Mouse (Mus musculus): ENCODE results near the gene C5ar1. TPM values are rescaled to one million over a fixed set of nuclear protein-coding genes. Genes with fewer than 3 reads are reported as not detected.
A peak's percentile ranks its signal among the peaks of the same experiment; 100 is the strongest.

The C5ar1 gene
- polyA plus RNA-seq, 1 experiment, result 0.02 TPM

DNA sequence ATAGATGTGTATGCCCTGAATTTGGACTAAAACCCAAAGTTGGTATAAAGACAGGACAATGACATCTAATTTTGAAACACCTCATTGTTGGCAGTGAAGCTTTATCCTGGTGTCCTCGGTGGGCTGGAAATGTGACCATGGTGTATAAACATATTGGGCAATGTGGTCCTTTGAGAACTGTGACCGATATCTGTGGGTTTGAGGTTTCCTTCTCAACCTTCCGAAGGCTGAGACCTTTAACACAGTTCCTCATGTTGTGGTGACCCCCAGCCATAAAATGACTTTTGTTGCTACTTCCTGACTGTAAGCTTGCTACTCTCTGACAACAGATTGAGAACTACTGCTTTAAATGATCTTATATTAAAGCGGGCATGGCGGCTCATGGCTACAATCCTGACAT lies 8.7 kb downstream of the C5ar1 start:
- no peak for TF ChIP-seq GATA1 (IDR thresholded peaks at IDR 0.05; ENCODE audit: low read length)

DNA sequence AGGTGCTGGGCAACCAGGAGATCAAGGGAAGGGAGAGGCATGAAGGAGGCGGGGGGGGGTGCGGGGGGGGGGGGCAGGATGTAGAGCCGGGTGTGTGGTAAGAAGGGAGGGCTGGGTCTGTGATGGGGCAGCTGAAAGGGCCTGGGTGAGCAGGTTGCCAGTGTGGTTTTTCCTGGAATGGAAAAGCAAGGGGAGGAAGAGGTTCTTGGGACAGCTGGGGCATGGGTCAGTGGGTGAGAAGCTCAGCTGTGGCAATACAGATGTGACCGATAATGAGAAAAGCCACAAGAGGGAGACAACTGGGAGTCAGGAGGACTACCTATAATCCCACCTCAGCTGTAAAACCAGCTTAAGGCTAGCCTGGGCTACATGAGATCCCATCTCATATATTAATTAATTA lies 13.4 kb downstream of the C5ar1 start:
- no peak for TF ChIP-seq GATA1 (IDR thresholded peaks at IDR 0.05; ENCODE audit: low read length)

DNA sequence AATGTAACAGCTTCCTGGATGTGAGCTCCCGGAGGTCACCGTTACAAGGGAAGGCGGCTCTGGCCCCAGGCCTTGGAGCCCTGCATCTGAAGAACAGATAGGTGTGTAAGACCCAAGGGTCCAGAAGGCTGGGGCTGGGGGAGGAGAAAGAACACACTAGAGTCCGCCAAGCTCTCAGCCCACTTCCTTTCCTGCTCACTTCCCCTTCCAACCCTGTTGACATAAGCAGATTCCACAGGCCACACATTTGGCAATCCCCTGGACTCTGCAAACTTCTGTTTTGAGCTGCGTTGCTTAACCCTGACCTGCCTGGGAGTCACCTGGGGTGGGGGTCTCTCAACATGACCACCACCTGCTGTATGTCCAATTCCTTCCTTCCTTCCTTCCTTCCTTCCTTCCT lies 15.3 kb downstream of the C5ar1 start, which contains the start of gene C5ar2:
Gene C5ar2, minus strand, starts transcription at position 88 of the 400 bp plus-strand sequence.
- TF ChIP-seq GATA1 (IDR thresholded peaks at IDR 0.05; ENCODE audit: low read length), result no peak

DNA sequence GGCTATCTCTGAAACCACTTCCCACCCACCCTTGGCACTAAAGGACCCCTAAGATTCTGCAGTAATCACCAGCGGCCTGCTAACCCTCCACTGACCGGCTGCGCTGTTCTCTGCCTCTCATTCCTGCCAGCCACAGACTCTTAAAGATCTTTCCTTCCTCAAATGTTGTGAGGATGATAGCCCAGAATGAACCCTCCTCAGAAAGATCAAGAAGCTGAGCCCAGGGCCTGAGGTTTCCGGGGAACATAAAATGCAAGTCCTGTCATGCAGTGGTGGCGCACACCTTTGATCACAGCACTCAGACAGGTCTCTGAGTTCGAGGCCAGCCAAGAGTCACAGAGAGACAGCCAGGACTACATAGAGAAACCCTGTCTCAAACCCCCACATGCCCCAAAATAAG lies 17.1 kb downstream of the C5ar1 start:
- no peak for TF ChIP-seq GATA1 (IDR thresholded peaks at IDR 0.05; ENCODE audit: low read length)

DNA sequence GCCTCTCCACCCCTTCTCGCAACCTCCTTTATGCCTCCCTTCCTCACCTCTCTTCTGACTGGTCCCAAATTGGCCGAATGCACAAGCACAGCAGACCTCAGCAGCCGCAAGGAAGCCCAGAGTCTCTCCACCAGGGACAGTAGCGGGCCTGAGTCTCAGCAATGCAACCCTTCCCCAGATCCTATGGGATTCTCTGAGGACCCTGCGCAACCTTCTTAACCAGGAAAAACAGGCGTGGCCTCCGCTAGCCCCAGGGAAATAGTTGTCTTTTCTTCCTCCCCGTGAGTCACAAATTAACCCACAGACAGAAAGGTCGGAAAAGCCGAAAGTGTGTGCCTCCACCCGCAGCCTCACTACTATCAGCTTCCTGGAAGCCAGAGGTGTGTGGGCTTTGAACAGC lies 17.6 kb downstream of the C5ar1 start:
- TF ChIP-seq GATA1 (IDR thresholded peaks at IDR 0.05; ENCODE audit: low read length), result no peak

DNA sequence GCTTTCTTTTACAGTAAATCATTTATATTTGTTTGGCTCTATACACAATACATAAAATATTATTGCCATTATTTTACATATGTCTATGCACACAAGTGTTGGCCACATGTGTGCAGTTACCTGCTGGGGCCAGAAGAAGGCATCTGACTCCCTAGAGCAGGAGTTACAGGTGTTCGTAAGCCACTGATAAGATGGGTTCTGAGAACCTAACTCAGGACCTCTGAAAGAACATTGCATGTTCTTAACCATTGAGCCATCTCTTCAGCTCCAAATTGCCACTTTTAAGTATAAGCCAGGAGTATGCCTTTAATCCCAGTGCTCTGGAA lies 18.4 kb downstream of the C5ar1 start:
- no peak for TF ChIP-seq GATA1 (IDR thresholded peaks at IDR 0.05; ENCODE audit: low read length)

DNA sequence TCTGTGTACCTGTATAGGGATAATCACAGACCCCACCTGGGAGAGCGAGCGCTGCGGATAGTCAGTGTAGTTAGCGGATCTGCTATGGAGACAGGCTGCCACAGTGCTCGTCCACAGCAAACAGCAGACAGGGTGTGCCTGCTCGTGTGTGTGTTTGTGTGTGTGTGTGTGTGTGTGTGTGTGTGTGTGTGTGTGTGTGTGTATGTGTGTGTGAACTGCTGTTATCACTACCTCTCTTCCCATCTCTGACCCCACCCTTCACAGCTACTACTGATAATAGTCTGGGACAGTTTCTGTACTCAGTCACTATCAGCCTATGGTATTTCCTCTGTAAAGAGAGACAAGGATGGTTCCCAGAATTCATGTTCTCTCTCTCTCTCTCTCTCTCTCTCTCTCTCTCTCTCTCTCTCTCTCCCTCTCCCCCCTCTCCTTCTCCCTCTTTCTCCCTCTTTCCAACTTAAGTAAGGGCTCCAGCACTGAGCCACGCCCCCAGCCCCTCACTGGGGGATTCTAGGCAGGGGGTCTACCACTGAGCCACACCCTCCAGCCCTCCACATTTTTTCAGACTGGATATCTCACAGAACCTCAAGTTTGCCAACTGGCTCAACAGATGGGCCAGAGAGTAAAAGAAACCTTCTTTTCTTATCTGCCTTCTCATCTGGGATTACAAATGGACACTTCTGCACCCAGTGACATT lies 18.9 kb downstream of the C5ar1 start:
- peak; percentile 30 for TF ChIP-seq GATA1 (IDR thresholded peaks at IDR 0.05; ENCODE audit: low read length)

DNA sequence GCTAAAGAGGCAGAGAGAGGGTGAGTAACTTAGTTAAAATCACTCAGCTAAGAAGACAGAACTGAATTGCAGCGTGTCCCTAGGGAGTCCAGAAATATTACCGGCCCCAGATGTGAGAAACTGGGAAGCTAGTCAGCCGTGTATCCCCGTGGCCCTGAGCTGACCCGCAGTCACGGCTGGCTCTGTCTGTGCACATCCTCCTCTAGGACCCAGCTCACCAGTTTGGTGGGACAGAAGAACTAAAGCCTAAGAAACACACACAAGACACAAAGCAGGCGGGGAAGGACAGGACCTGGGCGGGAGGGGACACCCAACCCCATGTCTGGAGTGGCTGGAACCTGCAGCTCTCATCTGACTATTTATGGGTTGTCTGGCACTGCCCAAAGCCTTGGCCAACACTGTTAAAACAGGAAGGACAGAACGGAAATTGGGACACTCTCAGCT lies 19.8 kb downstream of the C5ar1 start:
- no peak for TF ChIP-seq GATA1 (IDR thresholded peaks at IDR 0.05; ENCODE audit: low read length)

DNA sequence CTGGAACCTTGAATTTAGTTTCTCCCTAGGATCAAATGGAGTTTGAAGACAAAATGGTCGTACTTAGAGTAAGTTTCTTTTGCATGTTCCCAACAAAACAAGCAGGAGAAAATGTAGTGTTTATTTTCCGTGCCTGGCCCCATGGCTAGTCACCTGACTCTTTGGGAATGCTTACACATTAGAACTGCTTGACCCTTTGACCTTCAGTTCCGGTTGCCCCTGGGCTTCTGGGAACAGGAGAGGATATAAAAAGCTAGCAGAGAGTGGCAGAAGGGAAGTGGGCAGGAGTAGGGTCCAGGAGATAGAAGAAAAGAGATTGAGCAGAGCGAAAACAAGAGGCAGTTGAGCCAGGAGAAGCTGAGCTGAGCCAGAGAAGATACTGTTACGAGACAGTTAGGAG lies 29.5 kb downstream of the C5ar1 start:
- TF ChIP-seq GATA1 (IDR thresholded peaks at IDR 0.05; ENCODE audit: low read length), result no peak

DNA sequence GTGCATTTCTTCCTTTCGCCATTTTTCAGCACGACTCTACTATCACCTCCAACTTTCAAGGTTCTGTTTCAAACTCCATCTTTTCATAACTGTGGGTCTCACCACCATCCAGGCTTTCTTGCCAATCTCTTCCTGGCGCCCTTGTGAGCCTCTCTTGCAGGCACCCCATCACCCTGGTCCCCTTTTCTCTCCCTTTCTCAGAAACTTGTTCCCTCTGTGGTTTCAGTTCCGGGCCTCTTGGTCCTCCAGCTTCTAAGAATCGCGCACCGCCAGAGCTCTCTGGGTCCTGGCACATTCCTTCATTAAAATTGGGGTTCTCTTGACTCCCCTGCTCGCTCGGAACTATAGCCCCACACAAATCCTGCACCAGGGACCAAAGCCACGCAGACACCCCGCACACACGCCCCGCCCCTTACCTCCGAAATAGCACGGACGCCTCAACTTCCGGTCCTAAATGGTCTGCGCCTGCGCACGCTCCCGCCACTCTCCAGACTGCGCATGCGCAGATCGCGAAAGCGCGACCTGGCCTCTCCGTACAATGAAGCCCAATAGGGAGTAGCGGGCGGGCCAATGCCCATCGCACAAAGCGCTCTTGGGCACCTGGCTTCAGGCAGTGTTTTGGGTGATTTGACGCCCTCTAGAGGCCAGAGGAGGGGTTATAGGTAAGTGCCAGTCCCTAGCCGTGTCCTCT lies 37.6 kb downstream of the C5ar1 start, which contains the start of gene Dhx34:
Gene Dhx34, minus strand, starts transcription at position 456 of the 691 bp plus-strand sequence.
- TF ChIP-seq GATA1 (IDR thresholded peaks at IDR 0.05; ENCODE audit: low read length), result no peak

DNA sequence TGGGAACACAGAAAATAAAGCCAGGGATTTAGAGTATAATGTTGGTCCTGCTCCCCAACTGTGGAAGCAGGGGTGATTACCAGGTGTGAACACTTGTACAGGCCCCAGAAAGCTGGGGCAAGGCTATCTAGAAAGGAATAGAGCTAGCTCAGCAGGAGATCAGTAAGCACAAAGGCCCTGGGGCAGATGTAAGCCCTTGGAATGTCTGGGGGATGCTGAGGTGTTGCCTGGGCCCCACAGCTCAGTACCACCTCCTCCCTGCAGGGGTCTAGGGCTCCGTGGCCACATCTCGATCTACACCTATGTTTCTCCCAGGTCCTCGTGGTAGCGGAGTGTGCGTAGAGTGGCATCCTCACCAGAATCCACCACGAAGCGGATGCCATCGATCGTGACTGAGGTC lies 45.4 kb downstream of the C5ar1 start:
- TF ChIP-seq GATA1 (IDR thresholded peaks at IDR 0.05; ENCODE audit: low read length), result no peak

DNA sequence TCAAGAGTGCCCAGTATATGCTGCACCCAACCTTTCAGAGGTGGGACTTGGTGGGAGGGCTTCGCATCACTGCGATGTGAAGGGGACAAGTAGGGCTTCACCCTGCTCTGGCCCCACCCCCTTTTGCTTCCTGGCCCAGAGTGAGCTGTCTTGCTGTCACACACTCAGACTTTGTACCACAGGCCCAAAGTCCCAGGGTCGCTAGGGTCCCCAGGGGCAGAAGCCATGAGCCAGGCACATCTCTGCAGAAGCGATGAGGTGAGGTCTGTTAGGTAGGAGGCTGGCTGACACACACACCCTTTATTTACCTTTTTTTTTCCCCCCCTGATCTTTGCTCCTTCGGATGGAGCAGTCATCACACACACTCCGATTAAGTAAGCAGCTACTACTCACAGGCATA lies 46.1 kb downstream of the C5ar1 start:
- TF ChIP-seq GATA1 (IDR thresholded peaks at IDR 0.05; ENCODE audit: low read length), result no peak

DNA sequence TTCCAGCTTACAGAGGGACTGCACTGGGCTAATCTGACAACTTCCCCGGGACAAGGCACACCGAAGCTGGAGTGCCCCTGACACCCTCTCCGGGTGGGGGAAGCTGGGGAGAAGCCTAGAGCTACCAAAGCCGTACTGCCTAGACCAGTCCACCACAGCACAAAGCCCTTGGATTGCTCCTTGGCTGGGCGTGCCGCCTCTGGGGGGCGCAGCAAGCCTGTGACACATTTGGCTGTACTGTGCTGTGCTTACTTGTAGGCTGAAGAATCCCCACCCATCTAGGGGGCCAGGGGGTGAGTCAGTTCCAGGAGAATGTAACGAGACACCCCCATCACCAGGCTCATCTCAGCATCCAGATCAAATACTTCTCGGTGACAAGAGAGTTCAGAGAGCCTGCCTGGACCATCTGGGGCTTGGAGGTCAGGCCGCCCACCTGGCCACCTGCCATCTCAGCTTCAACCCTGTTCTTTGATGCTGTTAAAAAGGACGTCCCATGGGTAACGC lies 48.4 kb downstream of the C5ar1 start:
- no peak for TF ChIP-seq GATA1 (IDR thresholded peaks at IDR 0.05; ENCODE audit: low read length)

DNA sequence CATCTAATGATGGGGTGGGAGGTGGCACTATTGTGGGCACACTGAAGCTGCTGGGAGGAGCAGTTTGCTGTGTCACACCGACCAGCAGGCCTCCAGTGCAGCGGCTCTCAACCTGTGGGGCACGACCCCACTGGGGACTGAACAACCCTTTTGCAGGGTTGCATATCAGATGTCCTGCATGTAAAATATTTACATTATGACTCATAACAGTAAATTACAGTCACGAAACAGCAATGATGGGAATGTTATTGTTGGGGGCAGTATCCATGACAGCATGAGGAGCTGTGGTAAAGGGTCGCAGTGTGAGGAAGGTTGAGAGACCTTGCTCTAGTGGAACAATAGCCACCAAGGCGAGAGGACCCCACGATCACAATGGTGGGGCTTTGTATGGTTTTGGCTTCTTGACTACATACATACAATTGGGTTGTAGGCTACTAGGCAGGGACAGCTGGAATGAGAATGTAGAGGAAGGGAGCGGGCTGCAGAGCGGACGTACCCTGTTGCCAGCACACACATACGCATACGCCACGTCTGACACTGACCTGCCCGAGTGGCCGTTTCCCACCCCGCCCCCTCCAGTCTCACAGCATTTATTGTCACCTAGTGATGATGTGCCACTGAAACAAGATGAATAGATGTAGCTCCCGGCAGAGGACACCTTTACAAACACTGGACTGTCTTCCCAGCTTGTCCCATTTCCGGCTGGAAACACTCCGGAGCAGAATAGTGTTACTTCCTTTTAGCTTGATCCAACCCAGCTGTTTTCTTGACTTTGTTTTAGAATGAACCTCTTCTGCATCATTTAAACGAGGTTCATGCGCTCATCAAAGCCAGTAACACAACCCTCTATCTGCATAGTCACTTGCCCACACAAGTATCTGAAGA lies 50.3 kb downstream of the C5ar1 start:
- no peak for TF ChIP-seq GATA1 (IDR thresholded peaks at IDR 0.05; ENCODE audit: low read length)

DNA sequence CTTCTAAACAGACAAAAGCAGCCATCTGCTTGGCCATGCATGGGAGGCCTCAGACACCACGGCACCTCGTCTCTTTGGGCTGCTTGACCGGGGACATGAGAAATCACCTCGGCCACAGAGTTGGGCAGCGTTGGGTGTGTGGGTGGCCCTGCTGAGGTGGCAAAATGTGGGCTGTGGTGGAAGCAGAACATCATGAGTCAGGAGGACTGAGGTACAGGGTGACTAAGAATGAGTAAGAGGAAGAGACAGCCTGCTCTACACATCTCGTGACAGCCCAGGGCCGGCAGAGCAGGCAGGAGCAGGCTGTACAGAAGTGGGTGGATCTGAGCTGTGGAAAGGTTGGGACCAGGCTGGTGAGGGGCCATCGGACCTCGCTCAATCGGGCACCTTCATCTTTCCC lies 51.8 kb downstream of the C5ar1 start:
- TF ChIP-seq GATA1 (IDR thresholded peaks at IDR 0.05; ENCODE audit: low read length), result no peak

DNA sequence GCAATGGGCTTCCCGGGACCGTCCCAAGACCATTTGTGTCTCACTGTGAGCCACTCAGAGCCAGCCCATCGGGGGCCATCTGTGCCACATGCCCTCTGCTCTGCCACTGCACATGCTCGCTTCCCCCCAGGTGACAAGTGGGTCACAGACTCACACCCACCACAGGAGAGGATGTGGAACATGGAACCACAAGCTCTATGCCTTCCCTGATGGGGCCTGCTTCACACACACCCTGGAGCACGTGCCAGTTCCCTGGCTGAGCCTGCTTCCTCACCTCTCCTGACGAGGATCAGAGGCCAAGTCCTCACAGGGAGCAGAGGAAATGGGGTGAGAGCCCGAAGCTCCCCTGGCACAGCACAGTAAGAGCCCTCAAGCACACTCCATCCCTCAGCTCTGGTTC lies 52.3 kb downstream of the C5ar1 start:
- no peak for TF ChIP-seq GATA1 (IDR thresholded peaks at IDR 0.05; ENCODE audit: low read length)

All from G1E-ER4 (cell line).